Mouse (Mus musculus): ENCODE measurements around the gene Dgkz.

DNA sequence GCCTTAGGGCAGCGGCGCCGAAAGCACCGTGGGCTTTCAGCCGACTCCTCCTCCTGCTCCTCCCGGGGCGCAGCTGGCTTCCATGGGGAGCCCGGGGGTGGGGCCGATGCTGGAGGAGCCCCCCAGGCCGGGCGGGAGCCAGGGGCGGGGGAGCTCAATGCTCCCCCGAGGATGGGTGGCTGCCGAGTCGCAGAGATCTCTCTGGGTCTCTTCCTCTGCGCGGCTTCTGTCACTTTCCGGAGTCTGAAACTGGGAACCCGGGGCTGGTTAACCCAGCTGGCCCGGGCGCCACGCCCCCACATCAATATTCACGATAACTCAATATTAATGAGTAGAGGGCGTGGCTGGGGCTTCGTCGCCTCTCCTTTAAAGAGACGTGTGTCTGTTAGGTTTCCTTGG is 48.6 kb upstream of the Dgkz start, which contains the start of gene Creb3l1:
- TF ChIP-seq CTCF (IDR thresholded peaks at IDR 0.05; ENCODE audit: low read depth) (no peak), EP300 (optimal IDR thresholded peaks at IDR 0.05) (no peak)
